Mouse (Mus musculus) T-helper 2 cell (primary cell): ENCODE measurements around the gene 4930558K02Rik.

Source experiments
- in situ Hi-C: fragments of 300-600 bp; cut with MboI, MseI; formaldehyde crosslinking; loops from one replicate; pipeline ENCODE4 v1.15.1; 2025; ENCODE audit warnings: high pct_unique_total_duplicates

The 4930558K02Rik gene

GRCm38 (mm10) chr1:161907795-161908457 lies 71.5 kb downstream of the 4930558K02Rik start:
- in situ Hi-C loops = no loop called here

DNA sequence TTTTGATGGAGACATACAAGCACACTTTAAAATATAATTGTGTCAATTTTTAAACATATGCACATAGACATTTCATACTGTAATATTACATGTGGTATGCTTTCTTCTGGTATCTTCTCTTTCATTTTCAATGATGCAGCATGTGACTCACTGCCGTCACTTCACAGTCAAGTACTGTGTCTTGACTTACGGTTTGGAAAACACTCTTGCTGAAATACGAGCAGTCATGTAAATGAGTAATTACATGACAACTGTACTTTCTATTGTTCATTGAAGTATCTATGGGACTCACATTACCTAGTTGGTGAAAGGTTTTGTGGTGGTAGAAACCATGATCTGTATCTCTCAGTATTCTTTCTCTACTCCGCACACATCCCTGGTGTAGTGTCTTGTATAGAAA lies 72.3 kb downstream of the 4930558K02Rik start:
- in situ Hi-C loops = no loop called here

DNA sequence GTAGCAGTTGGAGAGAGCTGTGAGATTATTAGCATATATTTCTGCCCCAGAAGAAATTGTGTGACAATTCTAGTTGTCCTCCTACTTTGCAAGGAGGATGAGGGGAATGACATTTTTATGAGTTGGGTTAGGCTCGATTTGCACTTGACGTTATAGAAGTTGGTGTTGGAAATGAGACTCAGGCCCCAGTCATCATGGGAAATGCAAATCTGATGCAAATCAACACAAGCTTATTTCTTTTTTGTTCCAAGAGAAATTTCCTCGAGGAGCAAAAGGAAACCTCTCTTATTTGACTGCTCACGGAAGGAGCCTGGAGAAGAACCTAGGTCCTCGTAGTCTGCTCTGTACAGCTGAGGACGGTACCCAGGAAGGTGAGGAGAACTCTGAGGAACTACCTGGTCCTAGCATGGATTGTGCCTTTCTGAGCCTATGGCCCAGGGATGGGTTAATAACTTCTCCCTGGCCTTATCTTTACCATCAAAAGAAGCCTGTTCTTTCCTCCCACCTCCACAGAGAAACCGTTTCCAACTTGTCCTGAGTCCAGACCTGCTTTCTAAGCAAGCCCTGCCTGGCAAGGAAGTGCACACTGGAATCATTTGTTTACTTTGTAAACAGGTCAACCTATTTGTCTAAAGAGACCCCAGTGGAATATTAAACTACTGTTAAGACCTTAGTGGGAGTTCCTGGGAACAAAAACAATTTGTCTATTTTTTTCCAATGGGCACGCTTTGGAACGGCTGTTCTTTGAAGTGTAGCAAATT lies 76.6 kb downstream of the 4930558K02Rik start:
- in situ Hi-C loops = loop anchor here (5.0 kb wide), 1 partner anchor 54 kb away; no protein-coding TSS in a partner anchor

DNA sequence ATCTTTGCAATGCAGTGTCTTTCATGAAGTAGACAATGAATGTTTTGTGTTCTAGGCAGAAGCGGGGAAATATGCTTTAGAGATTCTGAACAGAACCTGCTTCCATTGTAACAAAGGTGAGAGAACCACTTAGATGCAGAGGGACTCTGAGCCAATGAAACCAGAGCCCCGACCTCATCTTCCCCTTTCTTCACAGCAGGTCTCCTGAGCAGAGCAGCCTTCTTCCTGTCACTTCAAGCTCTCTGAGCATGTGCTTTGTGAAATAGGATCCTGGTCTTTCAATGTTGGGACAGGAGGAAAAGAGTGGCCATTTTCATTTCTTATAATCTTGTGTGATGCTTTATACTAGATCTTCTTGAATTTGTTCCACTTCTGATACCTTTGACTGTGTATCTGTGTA lies 79.3 kb downstream of the 4930558K02Rik start:
- in situ Hi-C loops = loop anchor here (5.0 kb wide), 1 partner anchor 57 kb away; no protein-coding TSS in a partner anchor

DNA sequence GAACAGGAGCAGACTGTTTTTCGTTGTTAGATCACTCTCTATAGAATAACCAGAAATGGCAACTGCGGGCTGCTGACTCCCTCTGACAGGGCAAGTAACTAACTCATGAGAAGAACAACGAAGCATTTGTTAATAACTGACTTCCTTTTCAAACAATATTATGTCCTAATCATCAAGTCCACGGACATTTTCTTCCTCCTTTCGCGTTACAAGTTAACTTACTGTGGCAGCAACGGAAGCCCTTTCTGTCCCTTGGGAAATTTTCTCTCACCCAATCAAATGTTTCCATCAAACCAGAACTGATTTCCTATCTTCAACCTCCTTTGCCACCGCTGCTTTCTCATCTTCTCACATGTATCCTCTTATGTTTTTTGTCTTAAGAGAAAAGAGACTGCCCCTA lies 82.2 kb downstream of the 4930558K02Rik start:
- in situ Hi-C loops = no loop called here

DNA sequence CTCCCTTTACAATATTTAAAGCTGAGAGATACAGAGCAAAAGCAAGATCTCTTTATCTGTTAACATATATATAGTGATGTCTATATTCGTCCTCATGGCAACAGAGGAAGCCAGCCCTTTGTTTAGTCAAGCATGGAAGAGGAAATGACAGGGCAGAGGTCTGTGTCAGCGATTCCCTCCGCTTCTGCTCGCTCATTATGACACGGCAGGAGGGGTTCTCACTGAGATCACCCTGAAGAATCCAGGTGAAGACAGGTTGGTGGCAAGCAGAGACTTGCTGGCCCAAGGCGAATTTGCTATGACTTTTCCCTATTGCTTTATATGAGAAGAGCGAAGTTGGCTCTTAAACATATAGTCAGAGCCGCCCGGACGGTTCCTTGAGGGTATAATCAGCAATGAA lies 83.3 kb downstream of the 4930558K02Rik start:
- in situ Hi-C loops = no loop called here

DNA sequence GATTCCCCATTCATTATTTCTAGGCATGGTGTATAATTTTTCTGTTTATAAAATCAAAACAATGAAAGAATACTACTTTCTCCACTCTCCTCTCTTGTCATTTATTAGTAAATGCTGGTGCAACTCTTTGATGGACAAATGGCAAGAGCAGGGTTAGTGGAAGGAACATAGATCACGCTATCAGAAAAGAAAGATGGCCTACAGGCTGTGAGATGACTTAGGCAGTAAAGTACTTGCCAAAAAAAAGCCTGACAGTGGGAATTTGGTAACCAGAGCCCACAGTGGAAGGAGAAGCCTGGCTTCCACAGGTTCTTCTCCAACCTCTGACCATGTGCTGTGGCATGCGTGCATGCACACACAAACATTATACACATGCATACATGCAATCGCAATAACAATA lies 84.4 kb downstream of the 4930558K02Rik start:
- in situ Hi-C loops = no loop called here

DNA sequence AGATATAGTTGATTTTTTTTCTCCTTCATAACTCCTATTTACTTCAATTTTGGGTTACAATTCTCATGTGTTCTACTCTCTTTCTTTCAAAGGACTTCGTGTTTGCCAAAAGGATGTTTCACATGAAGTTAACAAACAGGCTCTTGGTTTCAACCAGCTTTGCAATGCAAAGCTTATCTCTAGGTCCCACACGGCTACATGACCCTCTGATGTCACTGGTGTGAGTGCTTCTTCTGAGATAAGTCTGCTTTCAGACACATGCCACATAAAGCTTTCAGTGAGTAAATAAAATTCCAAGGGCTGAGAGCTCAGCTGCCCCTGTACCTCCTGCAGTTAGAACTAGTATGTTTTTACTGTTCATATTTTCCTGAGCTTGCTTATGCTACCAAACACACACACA lies 84.9 kb downstream of the 4930558K02Rik start:
- in situ Hi-C loops = no loop called here

- in situ Hi-C loops = no loop called here
Measured at GRCm38 (mm10) chr1:161894126-161894525, 85.3 kb downstream of the 4930558K02Rik start.
